Mouse (Mus musculus) mouse trophoblast stem cell (cell line): Measurements from ENCODE around the gene Cacna2d3.

Experiments used
- in situ Hi-C, 2 experiments: fragments of 300-500 bp; cut with MseI, MboI; formaldehyde crosslinking; loops; 2 replicates in 1 of 2; 3 replicates in 1 of 2; pipeline ENCODE4 v1.15.1; 2025

The Cacna2d3 gene

GRCm38 (mm10) chr14:29090074-29090473 is 631.6 kb downstream of the Cacna2d3 start:
- in situ Hi-C loops: loop anchor here in 1 of 2 experiments (25.0 kb wide), 1 partner anchor 1278 kb away; no protein-coding TSS in a partner anchor

- in situ Hi-C loops: loop anchor here in 1 of 2 experiments (25.0 kb wide), 1 partner anchor 1274 kb away; no protein-coding TSS in a partner anchor
These were observed 635.1 kb downstream of the Cacna2d3 start for GRCm38 (mm10) chr14:29086528-29086927.

GRCm38 (mm10) chr14:29085493-29086159 is 636.0 kb downstream of the Cacna2d3 start:
- in situ Hi-C loops: loop anchor here in 1 of 2 experiments (25.0 kb wide), 1 partner anchor 1273 kb away; no protein-coding TSS in a partner anchor

- in situ Hi-C loops: loop anchor here in 1 of 2 experiments (25.0 kb wide), 1 partner anchor 1270 kb away; no protein-coding TSS in a partner anchor
These were observed 639.5 kb downstream of the Cacna2d3 start for GRCm38 (mm10) chr14:29082171-29082570.

- in situ Hi-C loops: loop anchor here in 1 of 2 experiments (25.0 kb wide), 1 partner anchor 1268 kb away; no protein-coding TSS in a partner anchor
These were observed 641.0 kb downstream of the Cacna2d3 start for GRCm38 (mm10) chr14:29080630-29081029.

- in situ Hi-C loops: loop anchor here in 1 of 2 experiments (25.0 kb wide), 1 partner anchor 1268 kb away; no protein-coding TSS in a partner anchor
These were observed 641.4 kb downstream of the Cacna2d3 start for GRCm38 (mm10) chr14:29080228-29080627.

- in situ Hi-C loops: loop anchor here in 1 of 2 experiments (25.0 kb wide), 1 partner anchor 1265 kb away; no protein-coding TSS in a partner anchor
These were observed 644.2 kb downstream of the Cacna2d3 start for GRCm38 (mm10) chr14:29077418-29077817.

GRCm38 (mm10) chr14:29073747-29074146 is 647.9 kb downstream of the Cacna2d3 start:
- in situ Hi-C loops: no loop called here

GRCm38 (mm10) chr14:29062676-29063075 is 659.0 kb downstream of the Cacna2d3 start:
- in situ Hi-C loops: no loop called here

GRCm38 (mm10) chr14:29061491-29061890 is 660.2 kb downstream of the Cacna2d3 start:
- in situ Hi-C loops: no loop called here

GRCm38 (mm10) chr14:29060679-29061078 is 661.0 kb downstream of the Cacna2d3 start:
- in situ Hi-C loops: no loop called here

GRCm38 (mm10) chr14:29051951-29052835 is 669.5 kb downstream of the Cacna2d3 start:
- in situ Hi-C loops: no loop called here

- in situ Hi-C loops: no loop called here
These were observed 679.3 kb downstream of the Cacna2d3 start for GRCm38 (mm10) chr14:29042355-29042754.

GRCm38 (mm10) chr14:29041498-29041897 is 680.2 kb downstream of the Cacna2d3 start:
- in situ Hi-C loops: no loop called here

GRCm38 (mm10) chr14:29040606-29041364 is 680.9 kb downstream of the Cacna2d3 start:
- in situ Hi-C loops: no loop called here

GRCm38 (mm10) chr14:29038246-29038645 is 683.4 kb downstream of the Cacna2d3 start:
- in situ Hi-C loops: no loop called here

- in situ Hi-C loops: no loop called here
These were observed 689.7 kb downstream of the Cacna2d3 start for GRCm38 (mm10) chr14:29031858-29032395.

- in situ Hi-C loops: no loop called here
These were observed 691.1 kb downstream of the Cacna2d3 start for GRCm38 (mm10) chr14:29030519-29030918.

- in situ Hi-C loops: no loop called here
These were observed 691.7 kb downstream of the Cacna2d3 start for GRCm38 (mm10) chr14:29029896-29030420.

- in situ Hi-C loops: no loop called here
These were observed 692.6 kb downstream of the Cacna2d3 start for GRCm38 (mm10) chr14:29029107-29029469.
